Mouse (Mus musculus) frontal cortex, adult (tissue): Measurements from ENCODE around the gene Tspan15.

Experiments
- ATAC-seq: cut with Nextera tagmentation; 2 replicates; pipeline ENCODE4 v1.9.2; 2017; ENCODE audit warnings: mild to moderate bottlenecking, moderate library complexity, mixed read lengths; ENCODE audit not compliant: low TSS enrichment

The Tspan15 gene

GRCm38 (mm10) chr10:62190821-62191220, 40.2 kb downstream of the Tspan15 start:
- ATAC-seq: no peak

- ATAC-seq: no peak
Observed at GRCm38 (mm10) chr10:62189910-62190309, 41.1 kb downstream of the Tspan15 start.

- no peak for ATAC-seq
Observed at GRCm38 (mm10) chr10:62189303-62189702, 41.7 kb downstream of the Tspan15 start.

- peak; percentile 55; the same call in 1 of the 2 replicates for ATAC-seq
Observed at GRCm38 (mm10) chr10:62186882-62187281, 44.2 kb downstream of the Tspan15 start.

GRCm38 (mm10) chr10:62183053-62183452, 48.0 kb downstream of the Tspan15 start:
- peak; percentile 82 for ATAC-seq

GRCm38 (mm10) chr10:62182471-62183014, 48.5 kb downstream of the Tspan15 start:
- peak; percentile 3; the same call in 1 of the 2 replicates for ATAC-seq

GRCm38 (mm10) chr10:62181701-62182100, 49.4 kb downstream of the Tspan15 start:
- ATAC-seq: no peak; the same call in 1 of the 2 replicates

GRCm38 (mm10) chr10:62179944-62180343, 51.1 kb downstream of the Tspan15 start:
- no peak for ATAC-seq

- ATAC-seq: no peak
Observed at GRCm38 (mm10) chr10:62174533-62175313, 56.3 kb downstream of the Tspan15 start.

- no peak for ATAC-seq
Observed at GRCm38 (mm10) chr10:62173941-62174448, 57.1 kb downstream of the Tspan15 start.

- no peak for ATAC-seq
Observed at GRCm38 (mm10) chr10:62172841-62173553, 58.1 kb downstream of the Tspan15 start.

- no peak for ATAC-seq
Observed at GRCm38 (mm10) chr10:62162410-62162809, 68.6 kb downstream of the Tspan15 start.

- no peak for ATAC-seq
Observed at GRCm38 (mm10) chr10:62149929-62150328, 81.1 kb downstream of the Tspan15 start.

GRCm38 (mm10) chr10:62147466-62148248, 83.4 kb downstream of the Tspan15 start:
- no peak for ATAC-seq

GRCm38 (mm10) chr10:62145957-62146356, 85.1 kb downstream of the Tspan15 start:
- ATAC-seq: no peak

GRCm38 (mm10) chr10:62143820-62144219, 87.2 kb downstream of the Tspan15 start, which contains the start of gene Fam241b:
Fam241b (minus strand) TSS chr10:62143920.
- no peak for ATAC-seq

GRCm38 (mm10) chr10:62138040-62138439, 93.0 kb downstream of the Tspan15 start:
- no peak for ATAC-seq

- ATAC-seq: no peak
Observed at GRCm38 (mm10) chr10:62137150-62137549, 93.9 kb downstream of the Tspan15 start.

GRCm38 (mm10) chr10:62135696-62136470, 95.2 kb downstream of the Tspan15 start:
- ATAC-seq: no peak
